Mouse (Mus musculus) bone marrow, adult 2 months (tissue): ENCODE measurements around the gene Nfatc2ip.

Experiments
- CTCF ChIP-seq: fragments of 200-500 bp; IDR thresholded peaks from 2 replicates; pipeline ENCODE4 v1.5.1; 2011; ENCODE audit warnings: low read length, control low read depth; ENCODE audit not compliant: control insufficient read depth, insufficient read depth
- POLR2A ChIP-seq: fragments of 200-500 bp; IDR thresholded peaks from 2 replicates; pipeline ENCODE4 v1.6.1; 2011; ENCODE audit warnings: low read depth, mild to moderate bottlenecking, control low read depth, low read length, borderline replicate concordance; ENCODE audit not compliant: control insufficient read depth

GRCm38 (mm10) chr7:126424161-126424560 lies 27.6 kb upstream of the Nfatc2ip start:
- no peak for TF ChIP-seq CTCF
- TF ChIP-seq POLR2A: no peak
